Mouse (Mus musculus): ENCODE measurements around the gene Fa2h. TPM values are rescaled to one million over a fixed set of nuclear protein-coding genes. Genes with fewer than 3 reads are reported as not detected.

Gene Fa2h
- polyA plus RNA-seq (2011; ENCODE audit: insufficient read length, low read depth, missing spikeins), result not detected in 2 replicates

GRCm38 (mm10) chr8:111393391-111394363 is at the start of gene Fa2h:
Gene Fa2h (minus strand): TSS chr8:111393824.
- TF ChIP-seq CTCF (IDR thresholded peaks at IDR 0.05; ENCODE audit: borderline replicate concordance, insufficient read depth, low read length), result no peak
- TF ChIP-seq POLR2A (IDR thresholded peaks at IDR 0.05; ENCODE audit: low read depth, low read length), result no peak
- H3K27ac ChIP-seq (ENCODE audit: insufficient read depth, low read length), result no peak within 1 kb of the TSS
- H3K4me3 ChIP-seq (ENCODE audit: insufficient read depth, low read length), result peak within 1 kb of the TSS; percentile 11; the same call in 1 of the 2 replicates
- no peaks in the 10 kb centered on the region for H3K4me1 ChIP-seq (ENCODE audit: control insufficient read depth, insufficient read depth, low read length)

GRCm38 (mm10) chr8:111439189-111439588 is 45.6 kb upstream of the Fa2h start:
- no peak overlapping the region for H3K27ac ChIP-seq (ENCODE audit: insufficient read depth, low read length)
- H3K4me1 ChIP-seq (ENCODE audit: control insufficient read depth, insufficient read depth, low read length), result peaks cover 4% of the 10 kb centered on the region; the same call in 1 of the 2 replicates
- no peak overlapping the region for H3K4me3 ChIP-seq (ENCODE audit: insufficient read depth, low read length)
- TF ChIP-seq POLR2A (IDR thresholded peaks at IDR 0.05; ENCODE audit: low read depth, low read length) (no peak), CTCF (IDR thresholded peaks at IDR 0.05; ENCODE audit: borderline replicate concordance, insufficient read depth, low read length) (0 out of 2 replicates have a peak, but pooled peaks have one; percentile 15)

- Histone ChIP-seq H3K4me3 (ENCODE audit: insufficient read depth, low read length) (no peak overlapping the region), H3K27ac (ENCODE audit: insufficient read depth, low read length) (peak overlapping the region; percentile 19; the same call in 1 of the 2 replicates), H3K4me1 (ENCODE audit: control insufficient read depth, insufficient read depth, low read length) (peaks cover 4% of the 10 kb centered on the region; the same call in 1 of the 2 replicates)
- no peak for TF ChIP-seq POLR2A (IDR thresholded peaks at IDR 0.05; ENCODE audit: low read depth, low read length)
- TF ChIP-seq CTCF (IDR thresholded peaks at IDR 0.05; ENCODE audit: borderline replicate concordance, insufficient read depth, low read length), result no peak
These were observed 41.6 kb upstream of the Fa2h start for GRCm38 (mm10) chr8:111435071-111435828.

GRCm38 (mm10) chr8:111424646-111425045 is 31.0 kb upstream of the Fa2h start:
- Histone ChIP-seq H3K4me3 (ENCODE audit: insufficient read depth, low read length) (no peak overlapping the region), H3K27ac (ENCODE audit: insufficient read depth, low read length) (no peak overlapping the region), H3K4me1 (ENCODE audit: control insufficient read depth, insufficient read depth, low read length) (no peaks in the 10 kb centered on the region)
- TF ChIP-seq POLR2A (IDR thresholded peaks at IDR 0.05; ENCODE audit: low read depth, low read length), result no peak
- TF ChIP-seq CTCF (IDR thresholded peaks at IDR 0.05; ENCODE audit: borderline replicate concordance, insufficient read depth, low read length), result no peak

- no peak overlapping the region for H3K4me3 ChIP-seq (ENCODE audit: insufficient read depth, low read length)
- no peak overlapping the region for H3K27ac ChIP-seq (ENCODE audit: insufficient read depth, low read length)
- TF ChIP-seq POLR2A (IDR thresholded peaks at IDR 0.05; ENCODE audit: low read depth, low read length), result no peak
- TF ChIP-seq CTCF (IDR thresholded peaks at IDR 0.05; ENCODE audit: borderline replicate concordance, insufficient read depth, low read length), result no peak
- H3K4me1 ChIP-seq (ENCODE audit: control insufficient read depth, insufficient read depth, low read length), result no peaks in the 10 kb centered on the region
These were observed 30.6 kb upstream of the Fa2h start for GRCm38 (mm10) chr8:111424181-111424580.

- TF ChIP-seq CTCF (IDR thresholded peaks at IDR 0.05; ENCODE audit: borderline replicate concordance, insufficient read depth, low read length) (no peak), POLR2A (IDR thresholded peaks at IDR 0.05; ENCODE audit: low read depth, low read length) (no peak)
- Histone ChIP-seq H3K27ac (ENCODE audit: insufficient read depth, low read length) (no peak overlapping the region), H3K4me3 (ENCODE audit: insufficient read depth, low read length) (no peak overlapping the region), H3K4me1 (ENCODE audit: control insufficient read depth, insufficient read depth, low read length) (no peaks in the 10 kb centered on the region)
These were observed 29.0 kb upstream of the Fa2h start for GRCm38 (mm10) chr8:111422614-111423013.

GRCm38 (mm10) chr8:111419171-111419570 is 25.5 kb upstream of the Fa2h start:
- TF ChIP-seq POLR2A (IDR thresholded peaks at IDR 0.05; ENCODE audit: low read depth, low read length) (no peak), CTCF (IDR thresholded peaks at IDR 0.05; ENCODE audit: borderline replicate concordance, insufficient read depth, low read length) (no peak)
- no peaks in the 10 kb centered on the region for H3K4me1 ChIP-seq (ENCODE audit: control insufficient read depth, insufficient read depth, low read length)
- no peak overlapping the region for H3K4me3 ChIP-seq (ENCODE audit: insufficient read depth, low read length)
- no peak overlapping the region for H3K27ac ChIP-seq (ENCODE audit: insufficient read depth, low read length)

GRCm38 (mm10) chr8:111418601-111419000 is 25.0 kb upstream of the Fa2h start:
- TF ChIP-seq CTCF (IDR thresholded peaks at IDR 0.05; ENCODE audit: borderline replicate concordance, insufficient read depth, low read length), result peak; percentile 64; the same call in 1 of the 2 replicates
- TF ChIP-seq POLR2A (IDR thresholded peaks at IDR 0.05; ENCODE audit: low read depth, low read length), result no peak
- Histone ChIP-seq H3K4me1 (ENCODE audit: control insufficient read depth, insufficient read depth, low read length) (no peaks in the 10 kb centered on the region), H3K4me3 (ENCODE audit: insufficient read depth, low read length) (no peak overlapping the region), H3K27ac (ENCODE audit: insufficient read depth, low read length) (no peak overlapping the region)

- H3K4me3 ChIP-seq (ENCODE audit: insufficient read depth, low read length), result no peak overlapping the region
- no peak overlapping the region for H3K27ac ChIP-seq (ENCODE audit: insufficient read depth, low read length)
- H3K4me1 ChIP-seq (ENCODE audit: control insufficient read depth, insufficient read depth, low read length), result no peaks in the 10 kb centered on the region
- no peak for TF ChIP-seq POLR2A (IDR thresholded peaks at IDR 0.05; ENCODE audit: low read depth, low read length)
- no peak for TF ChIP-seq CTCF (IDR thresholded peaks at IDR 0.05; ENCODE audit: borderline replicate concordance, insufficient read depth, low read length)
These were observed 23.6 kb upstream of the Fa2h start for GRCm38 (mm10) chr8:111417222-111417621.

Data from embryonic fibroblast, embryonic 13.5 days (primary cell).